Mouse (Mus musculus) liver, adult 2 months (tissue): ENCODE results near the gene Gm45062.

Experiments used
- CTCF ChIP-seq: fragments of 200-500 bp; IDR thresholded peaks from 2 replicates; pipeline ENCODE4 v1.5.1; 2011; ENCODE audit warnings: low read depth, low read length, control low read depth
- POLR2A ChIP-seq: fragments of 200-500 bp; IDR thresholded peaks from 2 replicates; pipeline ENCODE4 v1.6.1; 2011; ENCODE audit warnings: low read length, control low read depth; ENCODE audit not compliant: insufficient read depth; ENCODE audit errors: extremely low read depth

DNA sequence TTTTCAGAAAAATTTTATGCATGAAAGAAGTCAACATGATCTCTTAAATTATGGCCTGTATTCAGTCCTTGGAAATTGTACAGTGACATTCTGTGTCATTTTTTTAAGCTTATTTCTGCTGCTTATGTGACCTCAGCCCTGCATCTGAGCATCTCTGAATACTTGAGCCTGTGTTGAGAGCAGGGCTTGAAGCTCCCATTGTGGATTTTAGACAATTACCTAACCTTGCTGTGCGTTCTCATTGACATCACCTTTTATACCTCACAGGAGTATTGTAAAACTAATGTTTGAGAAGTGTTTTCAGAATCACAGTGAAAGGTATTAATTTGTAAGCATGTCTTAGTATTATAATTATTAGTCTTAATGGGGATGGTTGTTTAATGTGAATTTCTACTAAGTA lies 140.5 kb downstream of the Gm45062 start:
- no peak for TF ChIP-seq POLR2A
- no peak for TF ChIP-seq CTCF
